Comparison of ENCODE assay signal across 20 mouse cellular contexts in genomic region chr9:45405694-45406093, GRCm38 (mm10). TPM values are rescaled to one million over a fixed set of nuclear protein-coding genes. Genes with fewer than 3 reads are reported as not detected.
A peak's percentile ranks its signal among the peaks of the same experiment; 100 is the strongest.
DNase-seq lines count a peak whose midpoint lies in the region; ATAC-seq and TF ChIP-seq lines count a peak whose summit lies in the region.
"Had no signal": no experiment of that assay in that cellular context is flagged by ENCODE, and none has a peak within 500 bp of the region (broad histone marks: within the 10 kb centered on the region; RNA-seq: fewer than 3 reads in every experiment).

No protein-coding gene starts in this region.

- WGBS in kidney, adult 2 months = 18% methylated on average over 5 of the region's 5 CpGs
- 62% methylated on average over 5 of the region's 5 CpGs for WGBS in intestine, embryonic 16.5 days

- ATAC-seq in intestine, embryonic 16.5 days = no peak
- ATAC-seq: forebrain, postnatal 0 days; inflammation-experienced regulatory T-cells, adult 6 months had no signal

- peak overlapping the region; percentile 36 for H3K4me3 ChIP-seq in gastrocnemius, adult 2 months
- H3K4me3 ChIP-seq in kidney, adult 2 months (ENCODE audit: insufficient read depth, low read depth, low read length) = peak overlapping the region; percentile 59
- no peak overlapping the region for H3K4me3 ChIP-seq in intestine, embryonic 16.5 days (ENCODE audit: low read length)
- H3K4me3 ChIP-seq: embryonic facial prominence, embryonic 13.5 days; heart, embryonic 13.5 days; limb, embryonic 12.5 days had no signal

- no peaks in the 10 kb centered on the region for H3K27me3 ChIP-seq in kidney, adult 2 months (replicated peaks; ENCODE audit: control insufficient read depth, insufficient read depth, low read length)
- no peaks in the 10 kb centered on the region; the same call in 1 of the 2 replicates for H3K27me3 ChIP-seq in intestine, embryonic 16.5 days (replicated peaks; ENCODE audit: control insufficient read depth, insufficient read depth, low read length)

- peak overlapping the region; percentile 59; the same call in 1 of the 2 replicates for H3K27ac ChIP-seq in gastrocnemius, adult 2 months
- H3K27ac ChIP-seq in kidney, adult 2 months (ENCODE audit: insufficient read depth, low read depth, low read length) = peak overlapping the region; percentile 97
- H3K27ac ChIP-seq in intestine, embryonic 16.5 days (ENCODE audit: low read length) = no peak overlapping the region
- H3K27ac ChIP-seq: embryonic facial prominence, embryonic 13.5 days; heart, embryonic 13.5 days; limb, embryonic 12.5 days; liver, embryonic 14.5 days; stomach, postnatal 0 days had no signal

- H3K9ac ChIP-seq in intestine, embryonic 16.5 days (ENCODE audit: low read depth, low read length) = no peak overlapping the region
- H3K9ac ChIP-seq: embryonic facial prominence, embryonic 13.5 days; forebrain, postnatal 0 days; heart, embryonic 13.5 days; limb, embryonic 12.5 days; liver, embryonic 14.5 days had no signal

- TF ChIP-seq CTCF in gastrocnemius, adult 2 months (IDR thresholded peaks at IDR 0.05) = no peak
- no peak for TF ChIP-seq CTCF in kidney, adult 2 months (conservative IDR thresholded peaks at IDR 0.05; ENCODE audit: insufficient read depth, insufficient read length, low read depth, low read length)

- DNase-seq in gastrocnemius, adult 2 months = peak; percentile 41
- no peak for DNase-seq in gastrocnemius, adult 8-10 months (ENCODE audit: low spot score in 2 of 2)
- peak; percentile 29 for DNase-seq in A20 (ENCODE audit: low read depth, low spot score)
- DNase-seq in kidney, adult 2 months = peak; percentile 92
- DNase-seq in kidney, postnatal 25 days = peak; percentile 74 to 94
- no peak for DNase-seq in right cerebral cortex, postnatal 36 days (ENCODE audit: low spot score in 2 of 2)
- no peak for DNase-seq in spleen, adult 18-20 months
- DNase-seq: adrenal gland, postnatal 14 days; cerebellum, adult 9-10 months; forebrain, postnatal 0 days; gastrocnemius, postnatal 10 days; thymus, postnatal 36 days had no signal

- H3K9me3 ChIP-seq in intestine, embryonic 16.5 days (ENCODE audit: control insufficient read depth, low read length) = no peaks in the 10 kb centered on the region
- H3K9me3 ChIP-seq: embryonic facial prominence, embryonic 13.5 days; heart, embryonic 13.5 days; limb, embryonic 12.5 days had no signal

- TF ChIP-seq POLR2A in kidney, adult 2 months (IDR thresholded peaks at IDR 0.05; ENCODE audit: low read depth, low read length) = no peak

- H3K4me1 ChIP-seq in kidney, adult 2 months (ENCODE audit: control insufficient read depth, insufficient read depth, low read length) = no peaks in the 10 kb centered on the region; the same call in 1 of the 2 replicates
- H3K4me1 ChIP-seq in intestine, embryonic 16.5 days (ENCODE audit: control insufficient read depth, insufficient read depth, low read length) = no peaks in the 10 kb centered on the region

- intact Hi-C loops in gastrocnemius, adult 2 months (cut with DNase I) = no loop called here

- H3K4me2 ChIP-seq in intestine, embryonic 16.5 days (ENCODE audit: low read depth, low read length) = no peak overlapping the region
- H3K4me2 ChIP-seq: embryonic facial prominence, embryonic 13.5 days; heart, embryonic 13.5 days; limb, embryonic 12.5 days had no signal

- H3K36me3 ChIP-seq in kidney, adult 2 months (ENCODE audit: control insufficient read depth, insufficient read depth, low read length) = peaks cover 6% of the 10 kb centered on the region; the same call in 1 of the 2 replicates
- H3K36me3 ChIP-seq in intestine, embryonic 16.5 days (ENCODE audit: control insufficient read depth, insufficient read depth, low read length) = no peaks in the 10 kb centered on the region
- H3K36me3 ChIP-seq: embryonic facial prominence, embryonic 13.5 days; heart, embryonic 13.5 days; limb, embryonic 12.5 days had no signal

RNA-seq across cellular contexts. Expression of gene Fxyd2, which starts 6.2 kb away (rescaled TPM):
- total RNA-seq in gastrocnemius, adult 2 months (2021) = 1 to 10 TPM in 1 of 2 experiments, under 1 TPM in 1; 0.82 to 1.7 TPM
- 1 to 10 TPM in 2 of 4 experiments, under 1 TPM in 1, not detected in 1; 0.88 to 3.6 (median 1.7) TPM for total RNA-seq in gastrocnemius, adult 8-10 months (2022)
- 8,481 and 8,923 TPM in 2 replicates for polyA plus RNA-seq in kidney, adult 2 months (2012; rRNA removed)
- 2.2 and 3.1 TPM in 2 replicates for polyA plus RNA-seq in intestine, embryonic 16.5 days (2015; fragmentation: Nextera tagmentation; extraction: Ambion mirVana)
- total RNA-seq: hematopoietic stem cell, adult 5-6 weeks had no signal

RNA-seq across cellular contexts. Expression of gene Dscaml1, which starts 20.7 kb away (rescaled TPM):
- total RNA-seq in gastrocnemius, adult 2 months (2021) = not detected
- total RNA-seq in gastrocnemius, adult 8-10 months (2022) = not detected
- 0.43 and 0.80 TPM in 2 replicates for polyA plus RNA-seq in kidney, adult 2 months (2012; rRNA removed)
- polyA plus RNA-seq in intestine, embryonic 16.5 days (2015; fragmentation: Nextera tagmentation; extraction: Ambion mirVana) = 0.29 and 0.33 TPM in 2 replicates
- total RNA-seq: hematopoietic stem cell, adult 5-6 weeks had no signal
- polyA plus RNA-seq: inflammation-experienced regulatory T-cells, adult 6 months; liver, embryonic 14.5 days had no signal

RNA-seq across cellular contexts. Expression of gene Fxyd6, which starts 35.7 kb away (rescaled TPM):
- total RNA-seq in gastrocnemius, adult 2 months (2021) = 10 to 100 TPM; 26.7 to 84.7 TPM
- 10 to 100 TPM; 42.6 to 50.9 (median 47.3) TPM for total RNA-seq in gastrocnemius, adult 8-10 months (2022)
- 16.3 and 20.3 TPM in 2 replicates for polyA plus RNA-seq in kidney, adult 2 months (2012; rRNA removed)
- polyA plus RNA-seq in intestine, embryonic 16.5 days (2015; fragmentation: Nextera tagmentation; extraction: Ambion mirVana) = 65.8 and 66.7 TPM in 2 replicates
- total RNA-seq: hematopoietic stem cell, adult 5-6 weeks had no signal

Comparison
In these comparisons a context has a peak if more than half of its experiments do, and no peak if none do; other contexts are left out.
1. DNase-seq: peak in gastrocnemius, adult 2 months (single experiment), A20 (single experiment), kidney, adult 2 months (single experiment) and kidney, postnatal 25 days (2 of 2); none in gastrocnemius, adult 8-10 months (0 of 2), right cerebral cortex, postnatal 36 days (0 of 2) and spleen, adult 18-20 months (0 of 2).